Mouse (Mus musculus) hindbrain, embryonic 16.5 days (tissue): Measurements from ENCODE around the gene Ina. TPM values are rescaled to one million over a fixed set of nuclear protein-coding genes. Genes with fewer than 3 reads are reported as not detected.

Experiments used
- ATAC-seq: fragments of 200-750 bp; cut with Nextera tagmentation; 2 replicates; pipeline ENCODE4 v1.8.0; 2017; ENCODE audit warnings: moderate TSS enrichment, moderate library complexity
- H3K27ac ChIP-seq: fragments of 300-500 bp; sonication (generic); 2 replicates; pipeline ENCODE4 v1.5.1; 2014; ENCODE audit warnings: low read depth, mild to moderate bottlenecking, control low read depth, low read length, moderate library complexity
- H3K27me3 ChIP-seq: fragments of 300-500 bp; sonication (generic); replicated peaks from 2 replicates; pipeline ENCODE4 v1.6.1; 2014; ENCODE audit warnings: low read length; ENCODE audit not compliant: control insufficient read depth, insufficient read depth
- H3K36me3 ChIP-seq: fragments of 300-500 bp; sonication (generic); 2 replicates; pipeline ENCODE4 v1.6.1; 2014; ENCODE audit warnings: mild to moderate bottlenecking, low read length, moderate library complexity, mixed read lengths; ENCODE audit not compliant: control insufficient read depth, insufficient read depth
- H3K4me1 ChIP-seq: fragments of 300-500 bp; sonication (generic); 2 replicates; pipeline ENCODE4 v1.6.1; 2014; ENCODE audit warnings: low read depth, low read length; ENCODE audit not compliant: control insufficient read depth, insufficient read depth
- H3K4me2 ChIP-seq: fragments of 300-500 bp; sonication (generic); 2 replicates; pipeline ENCODE4 v1.6.1; 2014; ENCODE audit warnings: mild to moderate bottlenecking, low read length, control low read depth, moderate library complexity
- H3K4me3 ChIP-seq: fragments of 300-500 bp; sonication (generic); 2 replicates; pipeline ENCODE4 v1.5.1; 2014; ENCODE audit warnings: mild to moderate bottlenecking, low read length, control low read depth, moderate library complexity
- H3K9ac ChIP-seq: fragments of 300-500 bp; sonication (generic); 2 replicates; pipeline ENCODE4 v1.6.1; 2014; ENCODE audit warnings: low read depth, mild to moderate bottlenecking, control low read depth, low read length, moderate library complexity
- H3K9me3 ChIP-seq: fragments of 300-500 bp; sonication (generic); 2 replicates; pipeline ENCODE4 v1.6.1; 2014; ENCODE audit warnings: mild to moderate bottlenecking, low read length, moderate library complexity; ENCODE audit not compliant: control insufficient read depth
- WGBS: fragments of 180-500 bp; shearing (Covaris S2); extraction: QIAGEN DNeasy Blood & Tissue Kit; methylation state at CpG from one replicate; pipeline ENCODE4 v1.1.7; 2014; 5-methylcytosine and 5-hydroxymethylcytosine counted together
- polyA plus RNA-seq: library from polyadenylated mRNA; unstranded; fragments of >200 nt; fragmentation: Nextera tagmentation; extraction: Ambion mirVana; gene quantifications from 2 replicates; pipeline ENCODE4 v1.2.1, GENCODE M21; 2015

Gene Ina
- polyA plus RNA-seq, 1 experiment from 2014 or later = 413 TPM

DNA sequence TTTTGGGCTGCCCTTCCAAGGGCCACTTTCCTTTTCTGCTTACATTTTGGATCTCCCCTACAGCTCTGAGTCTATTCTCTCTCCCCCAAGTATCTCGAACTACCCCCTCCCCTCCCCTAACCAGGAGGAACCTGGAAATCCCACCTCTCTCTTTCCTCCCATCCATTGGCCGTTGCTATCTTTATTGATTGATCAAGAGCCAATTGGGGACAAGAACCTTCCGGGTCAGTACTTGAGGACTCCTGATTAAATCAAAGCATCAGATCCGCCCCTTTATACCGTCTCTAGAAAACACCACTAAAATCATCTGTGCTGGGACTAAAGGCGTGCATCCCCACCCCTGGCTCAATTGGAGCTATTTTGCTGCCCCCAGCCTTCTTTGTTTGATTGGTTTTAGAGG, 33.0 kb upstream of the Ina start:
- 38% methylated on average over 6 of the region's 6 CpGs for WGBS
- H3K9me3 ChIP-seq = no peaks in the 10 kb centered on the region
- no peak for ATAC-seq
- no peaks in the 10 kb centered on the region for H3K27me3 ChIP-seq
- H3K4me3 ChIP-seq = no peak overlapping the region
- H3K27ac ChIP-seq = no peak overlapping the region
- no peak overlapping the region for H3K4me2 ChIP-seq
- no peaks in the 10 kb centered on the region for H3K4me1 ChIP-seq
- no peaks in the 10 kb centered on the region for H3K36me3 ChIP-seq
- no peak overlapping the region for H3K9ac ChIP-seq

- Histone ChIP-seq H3K27me3 (no peaks in the 10 kb centered on the region), H3K4me1 (peaks cover under 1% of the 10 kb centered on the region; the same call in 1 of the 2 replicates), H3K9ac (no peak overlapping the region), H3K4me3 (no peak overlapping the region), H3K4me2 (no peak overlapping the region), H3K9me3 (no peaks in the 10 kb centered on the region), H3K27ac (no peak overlapping the region), H3K36me3 (no peaks in the 10 kb centered on the region)
- ATAC-seq = no peak
- whole genome bisulfite sequencing = 57% methylated on average over 14 of the region's 14 CpGs
Observed at GRCm38 (mm10) chr19:46983352-46983965, 31.0 kb upstream of the Ina start.

DNA sequence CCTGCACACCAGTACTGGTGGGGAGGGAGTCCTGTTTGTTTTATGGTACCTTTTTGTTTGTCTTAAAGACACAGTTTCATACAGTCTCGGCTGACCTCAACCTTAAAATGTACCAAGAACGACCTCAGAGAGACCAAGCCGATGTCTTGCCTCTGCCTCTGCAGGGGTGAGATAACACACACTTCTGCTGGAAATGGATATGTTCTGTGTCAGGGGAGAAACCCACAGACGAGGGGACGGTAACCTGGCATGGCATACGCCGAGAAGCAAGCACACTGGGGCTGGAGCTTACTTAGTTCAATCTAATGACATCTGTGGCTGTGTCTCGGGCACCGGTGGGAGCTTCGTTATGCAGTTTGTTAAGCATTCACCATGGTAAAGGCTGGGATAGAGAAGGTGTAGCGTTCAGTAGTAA, 30.5 kb upstream of the Ina start:
- 56% methylated on average over 11 of the region's 11 CpGs for WGBS
- H3K27me3 ChIP-seq = no peaks in the 10 kb centered on the region
- no peak overlapping the region for H3K4me3 ChIP-seq
- H3K36me3 ChIP-seq = no peaks in the 10 kb centered on the region
- H3K9ac ChIP-seq = no peak overlapping the region
- ATAC-seq = no peak
- peaks cover 2% of the 10 kb centered on the region; the same call in 1 of the 2 replicates for H3K4me1 ChIP-seq
- H3K9me3 ChIP-seq = no peaks in the 10 kb centered on the region
- no peak overlapping the region for H3K4me2 ChIP-seq
- H3K27ac ChIP-seq = no peak overlapping the region

DNA sequence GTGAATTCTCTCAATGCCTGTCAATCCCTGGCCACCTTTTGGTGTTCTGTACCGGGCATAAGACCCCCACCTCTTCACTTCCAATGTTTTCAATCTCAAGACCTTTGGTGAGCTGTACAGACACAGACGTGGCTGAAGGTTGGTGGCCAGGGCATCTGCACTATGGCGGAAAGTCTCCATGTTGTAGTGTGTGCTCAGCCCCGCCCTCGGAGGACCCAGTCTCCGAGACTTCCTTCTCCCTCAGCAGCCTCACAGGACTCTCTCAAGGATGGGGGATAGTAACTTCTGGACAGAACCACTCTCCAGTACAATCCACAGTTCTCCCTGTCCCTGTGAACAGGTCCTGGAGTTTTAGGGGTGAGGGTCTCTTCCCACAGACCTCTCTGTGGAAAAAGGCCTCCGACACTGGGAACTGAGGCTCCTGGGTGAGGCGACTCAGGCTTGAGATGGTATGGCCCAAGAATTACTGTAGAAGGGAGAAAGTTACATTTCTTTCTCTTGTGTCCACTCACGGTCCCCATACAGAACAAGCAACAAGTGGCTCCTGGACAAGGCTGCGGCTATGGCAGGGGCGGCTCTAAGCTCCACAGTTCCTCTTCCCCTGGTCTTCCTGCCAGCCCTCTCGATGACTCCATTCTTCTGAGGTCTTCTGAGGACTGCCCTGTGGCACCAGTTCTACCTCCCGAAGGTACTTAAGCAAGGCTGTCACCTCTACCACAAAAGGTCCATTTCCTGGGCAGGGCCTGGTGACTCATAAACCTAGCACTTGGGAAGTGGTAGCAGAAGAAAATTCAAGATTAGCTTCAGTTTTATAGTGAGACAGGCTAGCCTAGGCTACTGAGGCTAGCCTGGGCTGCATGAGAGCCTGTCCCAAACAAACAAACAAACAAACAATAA, 29.5 kb upstream of the Ina start:
- H3K4me3 ChIP-seq = no peak overlapping the region
- H3K4me1 ChIP-seq = peaks cover 2% of the 10 kb centered on the region; the same call in 1 of the 2 replicates
- no peaks in the 10 kb centered on the region for H3K9me3 ChIP-seq
- H3K4me2 ChIP-seq = no peak overlapping the region
- no peak overlapping the region for H3K27ac ChIP-seq
- ATAC-seq = no peak
- no peaks in the 10 kb centered on the region for H3K27me3 ChIP-seq
- 91% methylated on average over 13 of the region's 13 CpGs for WGBS
- H3K9ac ChIP-seq = no peak overlapping the region
- no peaks in the 10 kb centered on the region for H3K36me3 ChIP-seq

DNA sequence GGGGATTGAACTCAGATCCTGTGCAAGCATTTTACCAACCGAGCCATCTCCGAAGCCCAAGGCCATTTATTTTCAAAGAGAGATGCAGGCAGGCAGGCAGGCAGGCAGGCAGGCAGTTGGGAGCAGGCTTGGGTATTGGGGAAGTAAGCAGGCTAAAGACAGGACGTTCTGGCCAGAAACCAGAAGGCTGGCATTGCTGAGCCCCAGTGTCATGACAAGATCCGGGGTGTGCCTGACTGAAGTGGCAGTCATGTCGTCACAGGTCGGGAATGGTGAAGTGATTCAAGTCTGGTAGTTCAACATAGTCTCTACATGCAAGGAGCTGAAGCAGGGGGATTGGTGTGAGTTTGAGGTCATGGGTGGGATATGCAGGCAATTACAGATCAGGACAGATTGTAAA, 26.9 kb upstream of the Ina start:
- ATAC-seq = no peak
- no peaks in the 10 kb centered on the region for H3K9me3 ChIP-seq
- H3K4me2 ChIP-seq = no peak overlapping the region
- H3K4me3 ChIP-seq = no peak overlapping the region
- H3K36me3 ChIP-seq = no peaks in the 10 kb centered on the region
- H3K27ac ChIP-seq = no peak overlapping the region
- H3K4me1 ChIP-seq = peaks cover 2% of the 10 kb centered on the region; the same call in 1 of the 2 replicates
- H3K27me3 ChIP-seq = no peaks in the 10 kb centered on the region
- 83% methylated on average over 6 of the region's 6 CpGs for WGBS
- H3K9ac ChIP-seq = no peak overlapping the region

GRCm38 (mm10) chr19:46988231-46989087, 26.0 kb upstream of the Ina start:
- no peaks in the 10 kb centered on the region for H3K27me3 ChIP-seq
- 44% methylated on average over 16 of the region's 16 CpGs for WGBS
- no peaks in the 10 kb centered on the region for H3K9me3 ChIP-seq
- ATAC-seq = peak; percentile 22; the same call in 1 of the 2 replicates
- H3K27ac ChIP-seq = no peak overlapping the region
- H3K9ac ChIP-seq = no peak overlapping the region
- H3K4me1 ChIP-seq = peaks cover 2% of the 10 kb centered on the region; the same call in 1 of the 2 replicates
- H3K36me3 ChIP-seq = no peaks in the 10 kb centered on the region
- no peak overlapping the region for H3K4me3 ChIP-seq
- H3K4me2 ChIP-seq = no peak overlapping the region

GRCm38 (mm10) chr19:46989479-46990152, 24.9 kb upstream of the Ina start:
- no peaks in the 10 kb centered on the region for H3K9me3 ChIP-seq
- H3K27ac ChIP-seq = no peak overlapping the region
- no peak for ATAC-seq
- 70% methylated on average over 20 of the region's 20 CpGs for WGBS
- no peak overlapping the region for H3K4me2 ChIP-seq
- H3K27me3 ChIP-seq = no peaks in the 10 kb centered on the region
- peaks cover 2% of the 10 kb centered on the region; the same call in 1 of the 2 replicates for H3K4me1 ChIP-seq
- no peak overlapping the region for H3K9ac ChIP-seq
- H3K36me3 ChIP-seq = no peaks in the 10 kb centered on the region
- H3K4me3 ChIP-seq = no peak overlapping the region

DNA sequence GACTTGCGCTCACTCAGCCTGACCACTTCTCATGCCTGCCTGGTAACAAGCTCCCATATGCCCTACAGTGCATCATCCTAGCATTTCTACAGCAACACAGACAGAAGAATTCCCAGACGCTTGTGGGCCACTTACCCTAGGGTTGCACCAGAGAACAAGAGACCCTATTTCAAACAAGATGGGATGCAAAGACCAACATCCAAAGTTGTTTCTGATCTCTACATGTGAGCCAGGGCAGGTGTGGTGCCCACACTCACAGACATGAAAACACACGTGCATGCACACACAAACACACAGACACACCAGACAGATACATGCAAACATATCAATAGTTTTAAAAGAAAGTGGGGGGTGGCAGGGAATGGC, 24.4 kb upstream of the Ina start:
- no peak overlapping the region for H3K9ac ChIP-seq
- WGBS = 88% methylated on average over 3 of the region's 3 CpGs
- H3K4me3 ChIP-seq = no peak overlapping the region
- H3K9me3 ChIP-seq = no peaks in the 10 kb centered on the region
- no peak for ATAC-seq
- peaks cover 2% of the 10 kb centered on the region; the same call in 1 of the 2 replicates for H3K4me1 ChIP-seq
- H3K27ac ChIP-seq = no peak overlapping the region
- no peaks in the 10 kb centered on the region for H3K27me3 ChIP-seq
- H3K4me2 ChIP-seq = no peak overlapping the region
- H3K36me3 ChIP-seq = no peaks in the 10 kb centered on the region
